Mouse (Mus musculus): ENCODE results near the gene Ccdc169.

DNA sequence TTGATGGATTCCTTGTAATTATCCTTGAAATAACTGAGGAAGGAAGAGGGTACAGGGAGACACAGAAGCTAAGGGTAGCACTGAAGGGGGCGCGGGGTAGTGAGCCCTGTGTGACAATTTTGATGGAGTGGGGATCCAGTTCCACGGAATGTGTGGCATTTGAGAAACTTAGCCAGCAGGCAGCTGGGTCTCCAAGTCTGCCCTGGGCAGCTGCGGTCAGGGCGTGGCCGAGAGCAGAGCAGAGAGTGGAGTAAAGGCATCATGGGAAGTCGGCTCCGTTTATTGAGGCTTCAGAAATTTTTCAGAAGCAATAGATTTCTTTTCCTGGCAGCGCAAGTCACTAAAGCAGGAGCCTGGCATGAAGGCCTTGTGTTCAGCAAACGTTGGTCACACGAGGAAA lies 38.1 kb upstream of the Ccdc169 start:
- TF ChIP-seq CTCF (IDR thresholded peaks at IDR 0.05; ENCODE audit: control insufficient read depth, insufficient read depth, insufficient read length) (no peak), USF1 (IDR thresholded peaks at IDR 0.05; ENCODE audit: low read depth) (no peak), CEBPB (IDR thresholded peaks at IDR 0.05; ENCODE audit: low read depth) (no peak), MYOG (IDR thresholded peaks at IDR 0.05; ENCODE audit: control insufficient read depth, extremely low read depth, insufficient read length) (no peak), MAX (IDR thresholded peaks at IDR 0.05) (peak; percentile 29)

Measured in C2C12 (cell line).